Mouse (Mus musculus) ovary, postnatal 14 days (tissue): ENCODE data around the gene Noc2l.
A peak's percentile ranks its signal among the peaks of the same experiment; 100 is the strongest.

ENCODE experiments used
- DNase-seq: peaks from one replicate; pipeline ENCODE4 v3.0.0; 2022; ENCODE audit warnings: low spot score

Noc2l gene

DNA sequence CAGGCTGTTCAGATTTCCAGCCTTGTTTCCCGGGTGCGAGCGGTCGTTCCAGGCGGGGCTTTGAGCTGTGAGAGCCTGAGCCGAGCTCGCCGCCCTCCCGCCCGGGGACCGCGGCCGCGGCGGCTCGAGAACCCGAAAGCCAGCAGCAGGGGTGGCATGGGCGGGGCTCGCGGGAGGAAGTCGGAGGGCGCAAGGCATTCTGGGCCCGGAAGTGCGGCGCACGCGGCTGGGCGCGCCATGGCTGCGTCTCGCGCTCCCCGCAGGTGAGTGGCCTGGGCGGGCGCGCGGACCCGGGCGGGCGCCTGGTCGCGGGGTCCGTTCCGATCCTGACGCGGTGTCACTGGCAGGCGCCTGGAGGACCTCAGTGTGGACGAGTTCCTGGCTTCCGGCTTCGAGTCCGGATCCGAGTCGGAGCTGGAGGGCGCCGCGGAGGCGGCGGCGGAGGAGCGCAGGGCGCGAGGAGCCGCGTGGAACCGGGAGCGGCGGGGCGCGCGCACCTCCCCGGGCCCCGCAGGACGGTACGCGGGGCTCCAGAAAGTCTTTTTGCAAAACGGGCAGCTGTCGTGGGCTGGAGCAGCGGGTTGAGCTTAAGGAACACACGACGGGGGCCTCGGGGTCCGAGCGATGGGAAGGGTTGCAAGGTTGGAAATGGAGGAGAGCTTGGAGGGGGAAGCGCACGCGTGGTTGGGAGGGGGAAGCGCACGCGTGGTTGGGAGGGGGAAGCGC, at the start of gene Noc2l:
Gene Noc2l, plus strand, starts transcription at position 203 of the 726 bp plus-strand sequence.
- DNase-seq: peak; percentile 77

DNA sequence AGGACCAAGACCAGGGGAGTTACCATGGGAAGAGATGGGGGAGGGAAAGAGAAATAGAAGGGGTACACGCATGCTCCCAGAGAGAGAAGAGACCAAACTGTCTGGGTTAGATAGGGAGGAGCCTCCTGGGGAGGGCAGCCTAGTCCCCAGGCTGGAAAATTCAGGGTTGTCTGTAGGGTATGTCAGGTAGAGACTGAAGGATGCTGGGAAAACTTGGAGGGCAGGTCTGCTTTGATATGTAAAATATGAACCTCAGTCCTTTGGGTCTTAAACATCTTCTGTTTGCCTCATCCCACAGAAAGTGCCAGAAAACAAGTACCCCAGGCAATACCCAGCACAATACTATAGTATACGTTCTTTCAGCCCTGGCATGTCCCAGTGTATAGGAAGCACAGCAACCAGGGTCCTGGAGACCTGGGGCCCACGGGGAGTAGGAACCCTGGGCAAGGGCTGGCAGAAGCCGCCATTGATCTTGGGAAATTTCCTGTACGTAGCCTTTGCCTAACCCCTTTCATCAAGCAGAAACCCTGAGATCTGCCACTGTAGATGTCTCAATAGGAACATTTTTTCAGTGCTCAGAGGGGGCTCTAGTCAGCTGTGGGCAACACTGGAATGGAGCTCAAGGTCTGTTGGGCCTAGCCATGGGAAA, 47.5 kb upstream of the Noc2l start:
- no peak for DNase-seq

DNA sequence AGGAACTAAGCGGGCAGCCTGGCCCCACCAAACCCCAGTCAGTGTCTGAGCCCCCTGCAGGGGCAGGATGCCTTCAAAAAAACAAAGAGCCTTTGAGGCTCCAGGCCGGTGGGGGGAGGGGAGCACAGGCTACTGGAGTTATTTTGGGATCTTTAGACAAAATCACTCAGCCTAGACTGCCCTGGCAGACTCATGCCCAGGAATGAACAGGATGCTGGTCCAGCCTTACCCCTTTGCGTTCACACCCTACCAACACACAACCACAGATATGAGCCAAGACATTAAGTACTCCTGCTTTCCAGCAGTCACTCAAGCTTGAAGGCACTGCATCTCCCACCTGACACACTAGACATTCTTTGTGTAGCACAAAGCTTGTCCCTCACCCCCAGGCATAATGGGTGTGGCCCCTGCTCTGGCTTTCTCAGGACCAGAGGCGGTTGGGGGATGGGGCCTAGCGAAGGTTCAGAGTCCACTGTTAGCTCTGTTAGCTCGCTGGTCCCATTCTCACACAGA, 46.9 kb upstream of the Noc2l start:
- no peak for DNase-seq

DNA sequence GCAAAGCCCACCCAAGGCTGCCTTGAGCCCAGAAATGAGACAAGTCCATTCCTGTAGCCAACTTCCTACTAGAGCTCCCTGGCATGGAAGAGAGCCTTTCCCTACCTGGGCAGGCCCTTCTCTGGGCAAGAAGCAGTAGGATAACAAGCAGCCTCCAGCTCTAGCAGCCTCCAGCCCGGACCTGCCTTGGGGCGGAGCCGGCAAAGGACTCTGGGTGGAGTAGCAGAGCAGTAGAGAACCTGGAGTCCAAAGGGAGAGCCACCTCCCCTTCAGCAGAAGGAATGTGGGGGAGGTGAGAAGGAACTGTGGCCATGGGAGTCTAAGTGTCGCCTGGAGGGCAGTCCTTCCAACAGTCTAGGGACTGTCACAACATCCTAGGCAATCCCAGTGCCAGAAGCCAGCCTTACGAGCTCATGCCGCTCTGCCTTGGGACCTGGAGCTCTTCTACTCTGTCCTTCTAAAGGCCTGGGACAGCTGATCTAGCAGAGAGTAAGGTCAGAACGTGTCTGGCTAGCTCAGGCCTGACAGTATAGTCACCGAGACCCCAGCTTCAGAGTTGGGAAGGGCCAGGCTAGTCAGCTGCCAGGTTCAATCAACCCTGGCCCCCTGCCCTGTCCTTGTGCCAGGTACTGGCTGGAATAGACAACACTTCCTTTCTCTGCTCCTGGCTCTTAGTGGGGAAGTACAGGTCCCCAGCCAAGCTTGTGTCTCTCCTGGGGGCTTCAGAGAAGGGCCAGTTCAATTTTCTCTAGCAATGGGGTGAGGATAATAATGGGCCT, 43.2 kb upstream of the Noc2l start:
- DNase-seq: peak; percentile 36

DNA sequence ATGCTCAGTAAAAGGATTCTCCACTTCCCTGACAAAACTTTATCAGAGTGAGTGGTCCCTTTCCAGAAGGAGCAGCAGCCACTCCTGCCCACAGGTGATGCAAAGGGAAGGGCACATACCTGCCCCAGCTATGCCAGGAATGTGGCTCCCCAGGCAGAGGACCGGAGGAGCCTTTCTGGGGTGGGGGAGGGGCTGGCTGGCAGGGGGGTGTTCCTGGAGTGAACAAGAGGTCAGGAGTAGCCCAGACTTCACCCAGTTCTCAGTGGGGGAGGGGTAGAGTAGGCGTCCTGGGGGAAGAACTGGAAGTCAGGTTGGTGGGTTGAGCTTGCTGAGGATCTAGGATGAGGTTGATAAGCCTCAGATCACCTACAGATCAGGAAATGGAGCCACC, 42.6 kb upstream of the Noc2l start:
- DNase-seq: no peak

DNA sequence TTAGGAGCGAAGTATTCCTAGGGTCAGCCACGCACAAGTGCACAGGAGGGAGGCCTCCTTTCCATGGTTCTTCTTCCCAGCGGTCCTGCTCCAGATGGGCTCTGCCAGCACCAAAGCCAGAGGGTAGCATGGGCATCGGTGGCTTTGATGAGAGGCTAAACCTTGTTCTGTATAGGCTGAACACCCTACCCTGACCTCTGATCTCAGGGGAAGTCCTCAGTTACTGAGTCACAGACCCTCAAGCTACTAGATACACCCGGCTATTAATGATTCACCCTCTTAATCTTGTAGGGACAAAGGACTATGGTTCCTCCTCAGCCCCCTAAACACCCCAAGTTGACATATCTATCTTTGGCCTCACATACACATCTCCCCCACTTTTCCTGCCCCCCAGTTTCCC, 41.9 kb upstream of the Noc2l start:
- DNase-seq: no peak

DNA sequence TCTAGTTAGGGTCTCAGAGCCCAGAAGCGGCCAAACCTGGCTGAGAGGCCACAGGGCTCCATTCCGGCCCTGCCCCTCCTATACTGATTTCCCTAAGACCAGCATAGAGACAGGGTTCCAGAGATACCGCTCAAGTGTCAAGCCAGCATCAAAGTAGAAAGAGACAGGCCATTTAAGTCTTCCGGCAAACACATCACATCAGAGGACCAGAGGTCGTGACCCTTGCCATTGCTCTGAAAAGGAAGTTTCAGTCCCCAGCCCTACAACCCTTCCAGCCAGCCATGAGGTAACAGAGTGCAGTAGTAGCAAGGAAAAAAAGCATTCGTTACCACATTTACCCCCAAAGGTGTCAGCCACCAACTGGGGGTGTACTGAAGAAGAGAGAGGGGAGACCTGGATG, 41.5 kb upstream of the Noc2l start:
- no peak for DNase-seq

DNA sequence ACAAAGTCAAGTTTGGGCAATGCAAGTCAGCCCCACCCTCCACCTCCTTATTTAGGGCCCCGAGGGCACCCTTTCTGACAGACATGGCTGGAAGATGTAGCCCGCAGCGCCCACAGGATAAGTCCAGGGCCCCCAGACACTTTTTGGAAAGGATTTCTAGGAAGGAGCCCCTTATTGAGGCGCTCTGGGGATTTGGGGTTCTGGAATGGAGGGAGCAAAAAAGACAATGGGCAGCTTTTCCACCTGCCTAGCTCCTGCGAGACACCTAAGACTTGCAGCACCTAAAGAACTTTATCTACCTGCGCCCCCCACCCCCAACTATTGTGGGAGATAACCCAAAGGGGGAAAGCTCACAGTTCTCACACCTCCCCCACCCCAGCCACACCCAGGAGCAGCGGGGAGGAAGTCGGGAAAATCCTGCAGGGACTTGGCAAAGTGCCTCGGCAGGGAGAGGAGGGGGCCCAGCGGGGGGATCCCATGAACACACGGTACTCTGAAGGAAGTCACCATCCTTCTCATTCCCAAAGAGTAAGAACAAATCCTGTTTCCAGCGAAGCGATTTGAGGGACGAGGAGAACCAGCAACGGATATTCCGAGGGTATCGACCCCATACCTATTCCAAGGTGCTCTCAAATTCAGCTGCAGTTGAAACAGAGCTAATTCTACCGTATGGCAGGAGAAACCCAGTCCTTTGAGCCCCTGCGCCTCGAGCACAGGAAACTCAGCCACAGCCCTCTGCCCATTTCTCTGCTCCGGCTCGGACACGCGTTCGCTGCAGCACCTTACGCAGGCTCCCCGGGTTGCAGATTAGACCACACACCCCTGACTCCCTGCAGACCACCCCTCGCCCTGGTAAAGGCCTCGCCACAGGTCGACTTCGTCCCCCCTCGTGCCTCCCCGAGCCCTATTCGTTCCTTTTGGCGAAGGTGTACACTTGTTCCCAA, 39.6 kb upstream of the Noc2l start:
- peak; percentile 33 for DNase-seq

DNA sequence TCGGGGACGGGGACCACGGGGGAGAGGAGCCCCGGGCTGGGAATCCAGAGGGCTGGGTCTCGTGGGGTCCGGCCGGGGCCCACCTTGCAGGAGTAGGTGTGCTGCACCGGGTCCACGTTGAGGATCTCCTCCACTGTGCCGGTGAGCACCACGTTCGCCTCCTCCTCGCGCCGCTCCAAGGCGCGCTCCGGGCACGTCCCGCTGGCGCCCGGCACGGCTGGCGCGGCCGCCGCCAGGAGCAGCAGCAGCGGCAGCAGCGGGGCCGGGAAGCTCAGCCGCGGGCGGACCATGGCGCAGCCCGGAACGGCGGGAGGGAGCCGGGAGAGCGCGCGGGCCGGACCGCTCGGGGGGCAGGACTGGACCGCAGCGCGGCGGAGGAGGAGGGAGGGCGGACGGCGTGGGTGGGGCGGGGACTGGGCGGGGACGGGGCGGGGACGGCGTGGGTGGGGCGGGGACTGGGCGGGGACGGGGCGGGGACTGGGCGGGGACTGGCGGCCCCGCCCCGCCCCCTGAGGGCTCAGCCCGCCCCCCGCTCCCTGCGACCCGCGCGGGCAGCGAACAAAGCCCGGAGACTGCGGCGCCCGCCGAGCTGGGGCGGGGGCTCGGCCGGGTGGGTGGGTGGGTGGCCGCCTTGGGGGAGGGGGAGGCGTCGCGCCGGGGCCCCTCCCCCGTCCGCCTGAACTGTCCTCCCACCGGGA, 38.5 kb upstream of the Noc2l start, which contains the start of gene Agrn:
Gene Agrn, minus strand, starts transcription at position 358 of the 698 bp plus-strand sequence.
- DNase-seq: peak; percentile 61

DNA sequence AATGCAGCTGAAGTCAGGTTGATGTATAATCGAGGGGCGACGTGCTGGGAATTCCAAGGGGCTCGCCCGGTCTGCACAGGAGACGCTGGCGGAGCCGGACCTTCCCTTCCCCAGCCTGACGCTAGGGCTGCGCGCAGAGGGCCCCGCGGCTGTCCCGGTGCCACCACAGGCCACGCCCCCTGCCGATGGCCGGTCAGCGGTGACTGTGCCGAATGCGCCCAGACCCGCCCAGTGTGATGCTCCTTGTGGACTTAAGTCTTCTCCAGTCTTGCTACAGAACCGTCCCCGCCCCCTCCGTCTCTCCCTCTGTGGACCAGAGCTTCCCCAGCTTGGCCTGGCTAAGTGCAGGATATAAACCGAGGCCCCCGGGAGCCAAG, 38.0 kb upstream of the Noc2l start:
- DNase-seq: peak; percentile 77

DNA sequence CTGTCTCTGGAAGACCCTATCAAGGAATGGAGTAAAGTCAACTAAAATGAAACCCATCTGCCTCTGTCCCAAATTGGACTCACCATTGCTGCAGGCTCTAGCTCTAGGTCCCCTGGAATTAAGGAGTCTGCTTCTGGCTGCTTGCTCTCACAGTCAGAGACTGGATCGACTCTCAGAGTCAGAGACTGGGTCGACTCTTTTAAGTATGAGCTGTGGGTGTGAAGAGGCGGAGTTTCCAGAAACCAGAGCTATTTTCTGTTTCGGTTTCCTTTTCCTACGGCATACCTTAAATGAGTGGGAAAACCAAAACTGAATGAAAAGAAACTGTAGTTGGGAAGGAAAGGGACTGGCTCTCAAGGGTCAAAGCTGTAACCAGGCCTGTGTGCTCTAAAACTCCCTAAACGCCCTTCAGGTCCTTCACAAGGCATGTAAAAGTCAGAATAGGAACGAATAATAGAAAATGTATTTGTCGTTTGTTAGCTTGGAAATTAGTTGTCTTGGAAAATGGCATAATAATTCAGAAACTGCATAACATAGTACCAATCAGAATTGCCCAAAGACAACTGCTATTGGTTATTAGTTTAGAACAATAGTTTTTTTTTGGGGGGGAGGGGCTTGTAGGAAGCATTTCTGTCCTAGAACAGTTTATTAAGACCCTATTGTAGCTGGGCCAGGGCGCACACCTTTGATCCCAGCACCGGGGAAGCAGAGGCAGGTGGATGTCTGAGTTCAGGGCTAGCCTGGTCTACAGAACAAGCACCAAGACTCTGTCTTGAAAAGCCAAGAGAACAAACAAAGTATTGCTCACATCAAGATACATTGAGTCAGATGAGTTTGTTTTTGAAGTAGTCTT, 35.0 kb upstream of the Noc2l start, which contains the start of gene Isg15:
Gene Isg15, minus strand, starts transcription at position 196 of the 853 bp plus-strand sequence.
- no peak for DNase-seq

DNA sequence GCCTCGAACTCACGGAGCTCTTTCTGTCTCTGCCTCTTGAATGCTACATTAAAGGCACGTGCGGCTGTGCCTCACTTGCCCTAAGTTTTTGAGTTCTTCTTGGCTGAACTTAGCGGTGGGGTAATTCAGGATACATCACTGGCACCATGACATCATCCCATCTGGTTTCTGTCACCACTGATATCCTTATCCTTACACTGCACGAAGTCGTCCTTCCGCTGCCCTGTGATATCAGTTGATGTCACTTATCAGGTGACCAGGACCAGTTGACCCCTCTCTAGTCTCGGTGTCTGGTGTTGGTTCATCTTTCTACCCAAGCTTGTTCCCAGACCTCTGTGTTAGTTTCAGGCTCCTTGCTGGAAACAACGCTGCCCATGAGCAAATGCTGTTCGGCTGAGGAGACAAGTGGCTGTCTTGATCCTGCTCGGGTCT, 33.3 kb upstream of the Noc2l start:
- no peak for DNase-seq

DNA sequence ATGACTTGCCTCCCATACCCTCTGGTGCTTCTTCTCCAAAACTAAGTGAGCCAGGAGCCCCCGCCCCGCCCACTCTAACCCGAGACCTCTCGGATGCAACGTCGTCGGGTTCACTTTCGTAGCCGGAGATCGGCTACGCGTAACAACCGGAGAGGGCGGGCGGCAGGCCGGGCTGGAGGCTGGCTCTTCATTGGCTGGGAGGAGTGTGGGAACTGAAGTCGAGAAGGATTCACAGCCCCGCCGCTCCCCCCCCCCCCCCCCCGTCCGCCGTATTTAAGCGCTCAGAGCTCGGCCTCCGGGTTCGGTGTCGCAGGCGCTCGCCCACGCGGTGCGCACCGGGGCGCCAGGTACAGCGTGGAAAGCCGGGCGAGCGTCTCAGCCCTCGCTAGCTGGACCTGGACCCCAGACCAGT, 32.8 kb upstream of the Noc2l start, which contains the start of gene AW011738:
Gene AW011738, plus strand, starts transcription at position 304 of the 412 bp plus-strand sequence.
- no peak for DNase-seq

DNA sequence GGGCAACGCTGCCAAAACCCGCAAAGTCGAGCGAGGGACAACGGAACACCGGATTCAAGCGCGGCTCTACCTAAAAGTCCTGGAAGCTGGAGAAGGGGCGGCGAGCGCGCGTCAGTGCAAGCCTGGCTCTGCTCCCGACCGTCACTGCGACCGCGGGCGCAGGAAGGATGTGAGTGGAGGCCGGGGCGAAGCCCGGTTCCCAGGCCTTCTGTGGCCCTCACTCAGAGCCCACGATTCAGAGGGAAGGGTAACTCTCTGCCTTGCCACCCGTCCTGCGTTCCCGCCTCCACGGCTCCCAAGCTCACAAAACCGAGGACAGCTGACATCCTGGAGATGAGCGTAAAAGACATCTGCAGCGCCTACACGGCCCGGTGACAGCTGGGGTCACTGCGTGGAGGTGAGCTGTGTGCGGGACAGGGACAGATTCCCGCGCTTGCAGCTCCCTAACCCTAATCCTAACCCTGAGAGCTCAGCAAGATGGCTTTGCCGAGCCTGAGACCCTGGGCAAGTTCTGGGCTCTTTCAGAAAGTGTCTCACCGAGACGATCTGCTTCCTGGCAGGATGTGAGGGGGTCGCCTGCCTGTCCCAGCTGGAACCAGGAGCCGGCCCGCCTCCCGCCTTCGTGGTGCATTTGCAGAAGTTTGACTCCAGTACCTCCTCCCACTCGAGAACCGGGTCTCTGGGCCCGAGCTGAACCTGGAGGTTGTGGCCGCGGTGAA, 32.2 kb upstream of the Noc2l start:
- no peak for DNase-seq

DNA sequence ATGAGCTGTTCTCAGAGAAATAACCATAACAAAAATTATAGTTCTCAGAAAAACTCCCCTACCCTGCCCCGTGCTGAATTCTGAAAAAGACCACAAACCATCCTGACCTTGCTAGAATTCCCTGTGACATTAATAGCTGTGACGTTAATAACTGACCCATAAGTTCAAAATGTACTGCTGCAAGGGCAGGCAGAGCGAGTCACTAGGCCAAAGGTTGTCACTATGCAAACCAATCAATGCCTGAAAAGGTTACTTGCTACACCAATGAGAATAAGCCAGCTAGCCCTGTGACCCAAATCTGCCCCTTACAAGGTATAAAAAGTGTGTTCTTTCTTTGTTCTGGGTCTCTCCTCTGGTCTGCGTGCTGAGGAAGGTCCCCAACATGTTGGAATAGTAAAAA, 26.9 kb upstream of the Noc2l start:
- DNase-seq: no peak

DNA sequence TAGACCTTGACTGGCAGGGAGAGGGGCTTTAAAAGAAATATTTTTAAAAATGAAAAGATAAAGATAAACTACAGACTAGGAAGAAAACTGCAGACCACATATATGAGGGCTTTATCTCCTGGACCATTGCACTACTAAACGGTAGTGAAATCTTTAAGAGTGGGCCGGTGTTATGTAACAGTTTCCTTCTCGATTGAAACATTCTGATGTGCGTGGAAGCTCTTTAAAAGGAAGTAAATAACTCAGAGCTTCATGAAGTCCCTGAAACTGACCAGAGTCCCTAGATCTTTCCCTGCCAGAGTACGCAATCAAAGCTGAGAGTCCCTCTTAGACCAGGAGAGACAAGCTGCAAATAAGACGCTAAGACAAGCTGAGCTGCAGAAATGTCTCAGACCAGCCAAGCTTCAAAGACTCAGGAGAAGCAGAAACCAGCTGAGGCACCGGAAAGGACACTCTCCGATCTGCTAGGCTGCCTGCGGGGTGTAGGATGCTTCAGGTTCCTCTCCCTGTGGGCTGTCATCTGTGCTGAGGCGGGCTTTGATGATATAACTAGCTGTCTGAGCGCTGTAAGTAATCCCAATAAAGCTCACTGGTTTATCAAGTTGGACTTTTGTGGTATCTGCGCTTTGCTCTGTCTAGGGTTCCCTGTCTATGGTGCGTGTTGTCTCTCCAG, 25.7 kb upstream of the Noc2l start:
- no peak for DNase-seq

DNA sequence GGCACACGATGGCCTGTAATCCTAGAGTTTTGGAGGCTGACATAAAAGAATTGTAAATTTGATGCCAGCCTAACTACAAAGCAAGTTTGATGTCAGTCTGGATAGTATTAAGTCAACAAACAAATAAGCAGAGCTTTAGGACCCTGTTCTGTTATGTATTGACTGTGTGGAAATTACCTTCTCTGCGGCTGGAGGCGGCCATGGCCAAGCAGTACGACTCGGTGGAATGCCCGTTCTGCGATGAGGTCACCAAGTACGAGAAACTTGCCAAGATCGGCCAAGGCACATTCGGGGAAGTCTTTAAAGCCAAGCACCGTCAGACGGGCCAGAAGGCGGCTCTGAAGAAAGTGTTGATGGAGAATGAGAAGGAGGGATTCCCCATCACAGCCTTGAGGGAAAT, 22.7 kb upstream of the Noc2l start:
- no peak for DNase-seq

DNA sequence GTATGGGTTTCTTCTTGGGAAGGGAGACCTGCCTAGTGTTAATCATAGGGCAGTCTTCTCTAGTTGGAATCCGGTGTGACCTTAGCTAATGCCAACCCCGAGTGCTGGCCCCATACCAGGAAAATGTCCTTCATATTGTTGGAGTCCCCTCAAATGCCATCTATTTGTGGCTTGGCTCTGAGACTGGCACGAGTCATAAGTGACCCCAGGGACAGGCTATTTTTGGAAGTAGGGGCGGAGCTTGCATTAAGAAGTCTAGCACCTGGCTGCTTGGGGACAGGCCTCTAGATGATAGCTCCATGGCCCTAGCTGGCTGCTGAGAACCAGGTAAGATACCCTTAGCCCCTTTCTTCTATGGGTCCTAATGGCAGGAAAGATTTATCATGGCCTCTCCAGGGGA, 20.2 kb upstream of the Noc2l start, which contains the start of gene Perm1:
Gene Perm1, plus strand, starts transcription at position 220 of the 400 bp plus-strand sequence.
- no peak for DNase-seq
